Mouse (Mus musculus) cerebellum, adult (tissue): ENCODE results near the gene Parp14.

Source experiments
- ATAC-seq: cut with Nextera tagmentation; 2 replicates; pipeline ENCODE4 v1.9.2; 2017; ENCODE audit warnings: mild to moderate bottlenecking, moderate library complexity, mixed read lengths; ENCODE audit not compliant: insufficient number of reproducible peaks, low FRiP score, low TSS enrichment

The Parp14 gene

DNA sequence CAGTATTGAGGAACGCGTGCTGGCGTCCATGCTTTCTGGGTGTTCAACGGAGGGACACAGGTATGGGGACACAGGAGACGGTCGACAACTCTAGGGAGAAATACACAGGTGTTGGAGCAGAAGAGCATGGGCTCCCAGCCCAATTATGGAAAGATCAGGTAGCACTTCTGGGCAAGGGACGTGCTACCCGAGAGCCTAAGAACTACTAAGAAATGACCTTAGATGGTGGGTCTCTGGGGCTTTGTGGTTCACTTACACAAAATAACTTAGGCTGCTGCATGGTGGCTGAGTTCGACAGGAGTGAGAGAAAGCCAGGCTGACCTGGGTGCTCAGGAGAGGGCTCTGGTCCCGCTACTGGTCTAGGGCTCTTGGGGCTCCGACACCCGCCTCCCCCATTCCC is 554 bp upstream of the Parp14 start:
- ATAC-seq = no peak

DNA sequence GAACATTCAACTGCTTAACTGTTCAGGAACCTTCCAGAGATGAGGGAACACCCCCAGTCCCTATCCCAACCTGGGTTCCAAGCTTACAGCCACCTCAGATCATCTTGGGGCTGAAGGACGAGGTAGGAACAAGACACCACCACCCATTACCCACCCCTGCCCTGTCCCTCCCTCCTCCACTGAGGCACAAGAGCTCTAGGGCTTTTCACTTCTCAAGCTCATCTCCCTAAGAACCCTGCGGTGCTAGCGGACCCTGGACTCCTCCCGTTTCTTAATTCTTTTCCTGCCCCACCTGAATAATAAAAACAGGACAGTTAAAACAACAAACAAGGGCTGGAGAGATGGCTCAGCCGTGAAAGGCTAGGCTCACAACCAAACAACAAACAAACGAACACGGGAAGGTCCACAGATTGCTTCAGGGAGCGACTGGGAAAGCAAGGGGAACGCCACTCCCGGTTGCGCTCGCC is 730 bp downstream of the Parp14 start:
- no peak for ATAC-seq

DNA sequence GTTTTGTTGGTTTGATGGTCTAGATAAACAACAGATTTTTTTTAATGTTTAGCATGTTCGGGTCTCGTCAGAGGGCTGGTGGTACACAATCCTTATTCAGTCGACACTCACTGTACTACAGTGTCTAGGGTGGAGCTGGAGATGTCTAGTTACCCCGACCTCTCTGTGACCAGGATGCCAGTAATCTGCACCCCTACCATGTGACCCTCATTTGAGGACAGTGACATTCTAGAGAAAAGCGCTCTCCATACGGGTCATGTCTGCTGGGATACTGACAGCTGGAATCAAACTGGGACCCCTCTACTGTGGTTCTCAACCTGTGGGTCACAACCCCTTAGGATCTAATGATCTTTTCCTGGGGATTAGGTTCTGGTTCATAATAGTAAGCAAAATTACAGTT is 1.7 kb downstream of the Parp14 start:
- no peak for ATAC-seq

DNA sequence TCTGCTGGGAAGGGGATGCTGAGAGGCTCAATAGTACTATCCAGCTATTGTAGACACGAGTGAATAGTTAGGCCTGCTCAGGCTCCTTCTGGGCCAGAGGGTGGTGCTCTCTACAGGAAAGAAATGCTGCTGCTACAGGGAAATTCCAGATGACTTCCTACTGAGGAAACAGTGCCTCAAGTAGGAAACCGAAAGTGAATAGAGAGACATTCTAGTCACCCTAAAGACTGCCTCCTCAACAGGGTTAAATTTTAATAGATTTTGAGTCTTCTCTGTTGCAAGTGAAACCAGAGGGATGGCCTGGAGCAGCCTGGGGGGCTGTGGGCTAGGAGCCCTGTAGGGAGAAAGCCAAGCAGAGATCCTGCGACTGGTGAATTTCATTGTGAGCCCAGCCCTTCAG is 2.2 kb downstream of the Parp14 start:
- no peak for ATAC-seq

DNA sequence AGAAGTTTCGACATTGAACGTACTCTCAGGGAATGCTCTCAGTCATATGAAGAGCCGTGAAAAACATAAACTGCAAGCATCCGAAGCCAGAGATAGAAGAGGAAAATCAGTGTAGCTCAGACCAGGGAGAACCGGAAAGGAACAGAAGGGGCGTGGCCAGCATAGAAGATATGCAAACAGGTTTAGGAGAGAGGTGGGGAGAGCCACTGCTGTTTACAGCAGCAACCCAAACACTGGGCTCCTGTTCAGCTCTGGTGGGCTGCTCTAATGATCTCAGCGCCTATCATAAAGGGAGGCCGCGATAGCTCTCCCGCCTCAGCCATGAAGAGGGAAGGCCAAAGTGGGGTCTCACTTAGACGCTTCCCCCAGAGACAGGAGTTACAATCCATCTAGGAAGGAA is 3.6 kb downstream of the Parp14 start:
- ATAC-seq = no peak

- ATAC-seq = no peak
These were observed 9.3 kb downstream of the Parp14 start for GRCm38 (mm10) chr16:35862057-35862456.

GRCm38 (mm10) chr16:35860236-35860635 is 11.1 kb downstream of the Parp14 start:
- no peak for ATAC-seq

DNA sequence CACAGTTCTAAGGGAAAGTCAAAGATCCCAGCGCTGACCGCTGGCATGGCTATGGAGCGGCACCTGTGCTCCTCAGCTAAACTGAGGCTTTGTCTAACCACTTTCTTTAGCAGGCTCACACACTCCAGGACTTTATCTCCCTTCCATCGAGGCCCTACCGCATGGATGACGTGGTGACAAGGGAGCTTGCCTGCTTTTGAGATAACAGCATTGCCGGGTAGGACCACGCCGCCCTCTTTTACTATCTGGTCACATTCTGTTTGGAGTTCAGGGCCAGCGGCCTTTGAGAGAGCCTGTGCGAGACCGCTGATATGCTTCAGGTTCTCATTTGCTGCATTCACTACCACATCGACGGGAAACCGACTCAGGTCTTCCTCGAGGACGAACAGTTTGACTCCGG is 14.6 kb downstream of the Parp14 start:
- no peak for ATAC-seq

DNA sequence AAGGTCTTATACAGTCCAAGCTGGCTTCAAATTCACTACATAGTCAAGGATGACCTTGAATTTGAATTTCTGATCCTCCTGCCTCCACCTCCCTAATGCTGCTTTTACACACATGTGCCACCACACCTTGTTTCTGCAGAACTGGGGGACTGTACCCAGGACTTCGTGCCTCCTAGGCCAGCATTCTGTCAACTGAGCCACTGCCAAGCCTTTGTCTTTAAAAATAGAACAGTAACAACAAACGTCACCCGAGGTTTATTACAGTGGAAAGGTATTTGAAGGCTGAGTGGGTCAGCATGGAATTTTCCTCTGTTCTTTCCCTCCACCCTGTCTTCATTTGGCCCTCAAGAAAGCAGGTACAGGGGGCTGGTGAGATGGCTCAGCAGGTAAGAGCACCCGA is 15.5 kb downstream of the Parp14 start:
- ATAC-seq = no peak

- no peak for ATAC-seq
These were observed 24.2 kb downstream of the Parp14 start for GRCm38 (mm10) chr16:35847138-35847537.

GRCm38 (mm10) chr16:35839680-35840079 is 31.7 kb downstream of the Parp14 start:
- ATAC-seq = no peak

- no peak for ATAC-seq
These were observed 36.7 kb downstream of the Parp14 start for GRCm38 (mm10) chr16:35834653-35835052.

GRCm38 (mm10) chr16:35832926-35833325 is 38.4 kb downstream of the Parp14 start:
- ATAC-seq = no peak

DNA sequence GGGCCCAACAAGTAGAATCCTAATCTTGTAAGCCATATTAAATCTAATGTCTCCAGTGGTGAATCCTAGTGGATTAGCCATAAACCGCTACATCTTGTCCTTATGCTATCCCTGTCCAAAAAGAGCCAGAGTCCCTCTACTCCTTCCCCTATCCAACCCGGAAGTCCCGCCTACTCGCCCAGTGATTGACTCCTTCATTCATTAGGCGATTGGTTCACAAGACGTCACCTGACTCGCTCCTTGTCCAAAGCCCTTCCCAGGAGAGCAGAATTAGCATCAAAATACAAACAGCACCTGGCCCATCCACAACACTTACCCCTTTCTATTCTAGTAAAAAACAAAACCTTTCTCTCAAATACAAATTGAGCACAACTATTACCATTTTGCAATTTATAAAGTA is 41.3 kb downstream of the Parp14 start:
- ATAC-seq = no peak

- ATAC-seq = peak; percentile 97
These were observed 53.9 kb downstream of the Parp14 start for GRCm38 (mm10) chr16:35817255-35818089.

GRCm38 (mm10) chr16:35813119-35813518 is 58.2 kb downstream of the Parp14 start:
- no peak for ATAC-seq

DNA sequence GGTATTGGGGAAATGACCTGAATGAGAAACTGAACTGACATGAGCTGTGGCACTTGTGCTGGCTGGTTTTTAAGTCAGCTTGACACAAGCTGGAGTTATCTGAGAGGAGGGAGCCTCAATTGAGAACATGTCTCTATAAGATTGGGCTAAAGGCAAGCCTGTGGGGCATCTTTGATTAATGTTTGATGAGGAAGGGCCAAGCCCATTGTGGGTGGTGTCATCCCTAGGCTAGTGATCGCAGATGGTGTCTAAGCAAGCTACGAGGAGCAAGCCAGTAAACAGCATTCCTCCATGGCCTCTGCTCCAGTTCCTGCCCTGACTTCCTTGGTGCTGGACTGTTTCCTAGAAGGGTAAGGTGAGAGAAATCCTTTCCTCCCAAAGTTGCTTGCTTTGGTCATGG is 62.5 kb downstream of the Parp14 start:
- ATAC-seq = no peak

GRCm38 (mm10) chr16:35807663-35807992 is 63.7 kb downstream of the Parp14 start:
- no peak for ATAC-seq

DNA sequence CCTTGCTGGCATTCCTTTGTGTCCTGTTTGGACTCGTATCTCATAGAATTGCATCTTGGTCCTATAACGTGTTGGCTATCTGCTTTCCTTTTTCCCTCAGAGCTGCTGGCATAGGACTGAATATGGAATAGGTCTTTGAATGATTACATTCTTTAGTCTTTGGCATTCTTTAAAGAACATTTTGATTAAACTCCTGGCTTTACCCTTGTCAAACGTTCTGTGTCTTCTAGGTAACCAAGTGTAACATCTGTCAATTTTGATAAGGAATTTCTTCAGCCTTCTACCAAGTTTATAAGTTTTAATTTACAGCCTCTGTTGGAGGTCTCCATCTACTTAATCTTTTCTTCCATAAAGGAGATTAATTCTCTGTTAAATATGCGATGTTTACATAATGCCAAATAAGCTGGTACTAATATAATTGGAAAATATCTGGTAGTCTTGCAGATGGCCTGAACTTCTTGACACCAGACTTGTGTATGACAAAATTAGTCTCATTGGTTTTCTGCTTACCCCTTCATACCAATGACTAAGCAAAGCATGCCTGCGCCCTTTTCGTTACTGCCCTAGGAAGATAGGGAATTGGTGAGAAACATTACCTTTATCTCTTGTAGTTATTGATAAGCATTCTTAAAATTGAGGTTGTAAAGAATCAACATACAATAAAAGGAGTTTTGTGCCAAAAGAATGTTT is 64.2 kb downstream of the Parp14 start:
- no peak for ATAC-seq

DNA sequence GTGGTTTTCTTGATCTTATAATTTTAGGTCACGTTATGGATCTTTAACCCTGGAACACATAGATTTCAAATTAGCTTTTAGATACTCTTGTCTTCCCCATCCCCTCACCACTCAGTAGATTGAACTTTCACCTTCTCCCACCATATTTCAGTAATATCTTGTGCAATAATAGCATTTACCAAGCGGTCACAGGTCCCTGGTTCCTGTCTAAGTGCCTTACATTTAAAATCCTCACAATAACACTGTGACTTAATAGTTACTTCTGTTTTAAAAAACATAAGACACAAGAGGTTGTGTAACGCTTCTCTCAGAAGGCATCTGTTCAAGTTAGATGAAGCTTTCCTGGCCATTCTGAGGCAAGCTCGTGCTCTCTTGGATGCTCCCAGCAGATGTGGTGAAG is 67.6 kb downstream of the Parp14 start:
- ATAC-seq = no peak

DNA sequence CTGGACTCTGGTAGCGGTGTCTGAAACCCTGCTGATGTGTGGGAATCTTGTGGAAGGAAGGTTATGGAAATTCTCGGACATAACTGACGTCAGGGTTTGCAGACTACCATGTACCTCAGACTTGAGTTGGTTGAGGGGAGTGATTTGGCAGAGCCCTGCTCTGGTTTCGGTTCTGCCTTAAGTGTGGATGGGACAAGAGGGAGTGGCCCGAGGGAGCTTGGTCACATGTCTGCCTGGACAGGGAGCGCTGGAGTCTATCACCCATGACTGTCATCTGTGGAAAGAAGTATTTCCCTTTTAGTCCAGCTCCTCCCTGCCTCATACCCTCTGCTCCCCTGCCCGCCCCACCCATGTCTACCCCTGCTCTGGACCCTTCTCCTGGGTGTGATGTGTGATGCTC is 69.2 kb downstream of the Parp14 start:
- ATAC-seq = no peak

DNA sequence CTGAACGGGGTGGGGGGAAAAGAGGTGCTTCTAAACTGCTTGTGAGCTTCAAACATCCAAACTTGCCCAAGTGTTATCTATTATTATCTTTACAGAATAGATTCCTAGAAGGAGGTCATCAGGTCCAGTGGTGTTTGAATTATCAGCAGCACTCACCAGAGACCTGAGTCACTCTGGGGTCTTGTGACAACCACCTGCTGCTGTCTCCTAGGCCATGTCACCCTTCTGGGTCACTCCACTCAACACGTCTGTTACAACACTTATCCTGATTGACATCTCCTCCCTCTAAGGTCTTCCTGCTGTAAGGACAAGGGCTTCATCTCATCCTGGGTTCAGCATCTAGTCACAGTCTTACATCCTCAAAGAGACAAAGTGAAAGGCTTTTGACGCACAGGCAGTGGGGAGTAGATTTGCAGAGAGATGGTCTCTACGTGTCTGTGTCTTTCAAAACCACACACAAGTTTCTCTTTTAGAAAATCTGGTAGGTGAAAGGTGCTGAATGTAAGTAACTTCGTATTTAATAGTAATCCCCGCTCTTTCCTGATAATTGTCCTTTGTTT is 79.3 kb downstream of the Parp14 start:
- ATAC-seq = no peak
